Mouse (Mus musculus) heart, postnatal 25 days (tissue): ENCODE measurements at regions not wholly inside any gene's neighbourhood (a gene's known extent, or its start where the extent isn't known, plus 50 kb on each side); places are given as distances from the start of the nearest gene placed in this dataset.
A peak's percentile ranks its signal among the peaks of the same experiment; 100 is the strongest.

Source experiments
- DNase-seq: peaks from one replicate; pipeline ENCODE4 v3.0.0; 2022; ENCODE audit warnings: low spot score
- intact Hi-C: fragments of 180-260 bp; cut with DNase I; formaldehyde crosslinking; loops from one replicate; pipeline ENCODE4 v1.15.1; 2025

DNA sequence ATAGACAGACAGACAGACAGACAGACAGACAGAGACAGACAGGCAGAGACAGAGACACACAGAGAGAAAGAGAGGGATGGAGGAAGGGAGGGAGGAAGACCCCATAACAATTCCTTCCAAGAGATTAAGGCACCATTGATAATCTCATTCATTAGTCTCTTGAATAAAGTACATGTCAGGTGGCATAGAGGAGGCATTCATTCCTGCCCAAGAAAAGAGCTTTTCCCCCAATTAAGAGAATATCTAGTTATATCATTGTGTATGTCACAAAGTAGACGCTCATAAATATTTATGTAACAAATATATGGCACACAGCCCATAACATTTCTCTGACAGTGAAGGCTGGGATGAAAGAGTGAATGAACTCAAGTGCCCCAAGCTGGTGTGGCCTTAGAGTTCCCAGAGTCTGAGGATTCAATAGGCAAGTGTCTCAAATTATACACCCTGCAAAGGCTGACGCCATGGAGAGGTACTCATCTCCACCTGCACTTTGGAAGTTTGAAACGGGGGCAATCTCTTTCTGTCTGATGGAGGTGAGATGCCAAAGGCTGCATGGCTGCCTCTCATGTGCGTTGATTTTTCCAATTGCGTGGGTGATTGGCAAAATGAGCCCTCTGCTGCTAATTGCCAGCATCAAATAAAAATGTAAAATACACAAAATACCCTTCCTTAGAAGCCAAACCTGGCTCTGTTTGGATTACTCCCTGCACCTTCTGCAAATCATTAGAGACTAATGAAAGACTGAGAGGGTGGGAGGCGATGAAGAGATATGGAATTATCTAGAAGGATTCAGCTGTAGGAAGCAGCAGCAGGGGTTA, 710.3 kb upstream of the Castor2 start:
- no peak for DNase-seq
- intact Hi-C loops: no loop called here

- no peak for DNase-seq
- intact Hi-C loops: no loop called here
Measured at GRCm38 (mm10) chr5:133385374-133386349, 713.8 kb upstream of the Castor2 start.

DNA sequence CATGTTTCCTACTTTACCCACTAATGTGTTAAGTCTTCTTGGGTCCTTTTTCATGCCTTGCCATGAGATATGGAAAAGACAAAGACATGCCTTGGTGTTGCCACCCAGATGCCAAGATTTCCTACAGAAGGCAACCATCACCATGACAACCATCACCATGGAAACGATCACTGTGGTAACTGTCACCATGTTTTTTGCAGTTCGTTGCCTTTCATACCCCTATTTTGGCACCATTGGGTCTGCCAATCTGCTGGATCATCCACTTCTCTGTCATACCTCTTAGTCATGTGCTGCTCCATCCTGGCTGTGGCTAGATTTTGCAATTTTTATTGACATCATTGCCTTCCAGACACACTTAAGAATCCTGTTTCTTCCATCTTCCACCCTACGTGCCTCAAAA, 733.7 kb upstream of the Castor2 start:
- DNase-seq: no peak
- intact Hi-C loops: no loop called here

DNA sequence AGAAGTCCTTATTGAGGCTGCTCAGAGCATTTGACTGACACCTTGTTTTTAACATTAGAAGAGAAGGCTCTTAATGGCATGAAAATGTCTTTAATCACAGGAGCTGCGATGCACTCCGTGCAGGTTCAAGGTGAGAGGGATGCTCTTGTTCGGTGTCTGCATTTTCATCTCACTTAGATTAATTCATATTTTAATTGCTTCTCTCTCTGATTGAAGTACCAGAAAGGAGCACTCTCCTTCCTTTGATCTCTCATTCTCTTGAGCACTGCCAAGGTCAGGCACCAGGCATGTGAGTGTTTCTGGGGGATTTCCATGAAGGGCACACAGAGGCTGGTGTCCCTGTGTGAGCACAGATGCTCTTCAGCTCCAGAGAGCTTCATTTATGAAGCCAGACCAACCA, 752.0 kb upstream of the Castor2 start:
- intact Hi-C loops: no loop called here

DNA sequence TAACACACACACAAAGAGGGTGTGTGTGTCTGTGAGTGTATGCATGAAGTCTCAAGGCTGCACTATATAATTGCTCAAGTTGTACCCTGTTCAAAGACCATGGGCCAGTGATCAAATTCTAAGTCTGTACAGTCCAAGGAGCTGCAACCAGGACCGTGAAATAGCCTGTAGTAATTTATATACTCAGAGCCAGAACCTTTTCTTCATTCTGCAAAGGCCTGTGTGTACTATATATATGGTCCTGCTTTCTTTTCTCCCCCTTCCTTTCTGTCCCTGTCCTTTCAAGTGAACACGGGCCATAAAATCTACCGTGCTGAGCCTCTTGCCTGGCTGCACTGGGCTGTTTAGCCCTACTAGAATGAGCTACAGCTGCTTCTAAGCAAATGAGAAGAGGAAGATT, 757.5 kb upstream of the Castor2 start:
- DNase-seq: no peak
- intact Hi-C loops: no loop called here

More for the DNA sequence above, 752.0 kb upstream of the Castor2 start:
- DNase-seq: no peak

- intact Hi-C loops: no loop called here
- DNase-seq: no peak
Measured at GRCm38 (mm10) chr5:133320626-133321025, 777.5 kb upstream of the Auts2 start.

DNA sequence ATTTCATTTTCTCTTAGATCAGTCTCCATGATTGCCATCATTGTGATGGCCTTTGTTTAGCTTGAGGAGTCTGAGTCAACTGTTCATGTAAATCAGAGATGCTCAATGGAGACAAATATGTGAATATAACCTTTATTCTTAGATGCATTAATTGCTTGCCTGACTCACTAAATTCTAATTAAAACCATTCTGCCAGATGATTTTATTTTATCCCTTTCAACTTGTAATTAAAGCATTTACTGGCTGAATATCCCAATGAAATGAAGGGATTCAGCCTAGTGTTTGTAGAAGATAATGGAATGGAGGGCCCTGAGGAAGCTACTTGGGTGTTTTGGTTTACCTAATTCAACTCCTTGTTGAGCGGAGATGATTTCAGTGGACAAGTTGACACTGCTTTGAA, 777.1 kb upstream of the Auts2 start:
- DNase-seq: no peak
- intact Hi-C loops: no loop called here

DNA sequence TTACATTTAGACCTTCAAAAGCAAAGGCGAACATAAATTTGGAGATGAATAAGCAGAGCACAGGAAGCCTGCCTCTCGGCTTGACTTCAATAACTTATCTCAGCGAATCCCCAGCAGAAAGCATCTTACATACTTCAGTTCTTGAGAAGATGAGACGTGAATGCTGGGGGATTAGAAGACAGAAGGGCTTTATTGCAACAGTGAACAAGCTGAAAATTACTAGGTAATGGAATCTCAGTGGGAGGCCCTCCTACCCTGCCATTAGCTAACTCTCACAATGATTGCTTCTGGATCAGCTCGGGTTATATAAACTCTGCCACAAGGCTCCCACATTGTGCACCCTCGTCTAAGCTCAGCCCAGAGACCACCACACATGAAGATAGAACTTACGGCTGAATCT, 770.9 kb upstream of the Auts2 start:
- DNase-seq: no peak
- intact Hi-C loops: no loop called here

GRCm38 (mm10) chr5:133310979-133311890, 768.1 kb upstream of the Auts2 start:
- DNase-seq: no peak
- intact Hi-C loops: no loop called here

DNA sequence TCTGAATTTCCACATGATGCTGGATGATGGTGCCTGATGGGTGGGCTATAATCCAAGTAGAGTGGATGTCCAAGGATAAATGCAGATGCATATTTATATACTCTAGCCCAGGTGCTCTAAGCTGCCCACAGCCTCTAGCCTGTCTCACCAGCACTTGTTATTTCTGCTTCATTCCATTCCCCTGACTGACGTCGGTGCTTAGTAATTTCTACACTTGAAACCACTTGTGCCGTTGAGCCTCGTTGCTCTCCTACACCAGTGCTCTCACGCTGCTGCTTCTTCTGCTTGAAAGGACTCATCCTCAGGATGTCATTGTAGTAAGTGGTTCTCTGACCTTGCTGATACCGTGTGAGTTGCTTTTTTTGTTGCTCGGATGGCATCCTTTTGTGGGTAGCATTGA, 724.7 kb upstream of the Auts2 start:
- no peak for DNase-seq
- intact Hi-C loops: no loop called here

DNA sequence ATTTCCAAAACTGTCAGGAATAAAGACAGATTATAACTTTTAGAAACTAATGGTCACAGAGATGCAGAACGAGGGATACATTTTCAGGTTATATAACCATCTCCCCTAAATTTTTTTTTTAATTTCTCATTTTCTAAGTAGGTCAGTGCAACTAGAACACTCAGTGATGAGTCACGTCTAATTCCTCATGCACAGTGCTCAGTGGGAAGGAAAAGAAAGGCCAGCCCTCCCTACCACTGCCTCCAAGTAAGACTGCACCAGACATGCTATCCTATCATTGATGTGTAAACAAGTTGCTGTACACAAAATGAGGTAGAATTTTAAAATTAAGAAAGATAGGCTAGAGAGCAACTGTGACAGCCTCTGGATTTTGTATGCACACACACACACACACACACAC, 724.2 kb upstream of the Auts2 start:
- intact Hi-C loops: no loop called here
- no peak for DNase-seq

DNA sequence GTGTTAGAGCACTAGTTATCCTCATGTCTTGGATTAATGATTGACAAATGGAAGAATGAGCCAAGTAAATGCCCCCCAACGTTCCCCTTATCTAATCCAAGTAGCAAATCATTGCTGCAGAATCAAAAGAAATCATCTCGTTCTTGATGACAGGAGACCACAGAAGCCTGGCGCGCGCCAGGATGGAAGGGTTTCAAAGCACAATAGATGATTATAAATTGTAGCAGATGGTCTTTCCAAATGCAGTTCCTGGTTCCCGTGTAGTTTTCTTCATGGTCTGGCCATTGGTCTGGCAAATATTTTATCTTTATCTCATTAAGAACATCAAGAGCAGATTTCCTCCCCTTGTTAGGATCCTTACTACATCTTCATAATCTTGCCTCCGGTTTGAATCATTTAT, 721.8 kb upstream of the Auts2 start:
- DNase-seq: no peak
- intact Hi-C loops: no loop called here

DNA sequence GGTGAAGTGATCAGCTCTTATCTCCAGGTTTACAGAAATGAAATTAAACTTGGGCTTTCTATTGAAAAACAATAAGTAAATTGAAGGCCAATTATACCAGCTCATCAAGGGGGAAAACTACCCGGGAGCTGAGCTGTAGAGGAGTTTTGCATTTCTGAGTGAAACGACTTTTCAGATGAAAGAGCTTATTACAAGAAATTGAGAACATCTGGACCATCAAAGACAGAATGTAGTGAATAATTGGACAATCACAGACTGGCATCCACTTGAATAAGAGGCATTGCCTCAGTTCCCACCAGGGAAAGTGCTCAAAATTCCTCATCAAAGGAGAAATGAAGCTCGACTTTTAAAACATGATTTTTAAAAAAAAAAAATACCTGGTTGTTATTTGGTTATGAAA, 675.7 kb upstream of the Auts2 start:
- no peak for DNase-seq
- intact Hi-C loops: no loop called here

GRCm38 (mm10) chr5:133198546-133198945, 655.4 kb upstream of the Auts2 start:
- no peak for DNase-seq
- intact Hi-C loops: no loop called here

- intact Hi-C loops: no loop called here
- no peak for DNase-seq
Measured at GRCm38 (mm10) chr5:133189798-133190571, 646.8 kb upstream of the Auts2 start.

DNA sequence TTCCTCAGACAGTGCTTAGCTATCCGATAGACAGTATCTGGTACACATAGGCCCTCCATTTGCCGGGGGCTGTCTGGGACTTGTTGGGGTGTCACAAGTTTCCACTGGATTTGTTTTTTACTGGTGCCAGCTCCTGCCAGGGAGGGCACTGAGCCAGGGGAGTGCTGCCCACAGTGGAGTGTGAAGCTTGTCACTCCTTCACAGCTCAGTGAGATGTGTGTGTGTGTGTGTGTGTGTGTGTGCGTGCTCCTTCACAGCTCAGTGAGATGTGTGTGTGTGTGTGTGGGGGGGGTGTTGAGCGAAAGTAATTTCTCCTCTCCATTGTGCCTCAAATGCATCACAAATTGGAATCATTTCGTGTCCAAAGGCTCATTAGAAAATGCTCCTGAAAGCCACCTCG, 632.5 kb upstream of the Auts2 start:
- no peak for DNase-seq
- intact Hi-C loops: no loop called here

GRCm38 (mm10) chr5:133173155-133173723, 630.1 kb upstream of the Auts2 start:
- intact Hi-C loops: no loop called here
- peak; percentile 75 for DNase-seq

DNA sequence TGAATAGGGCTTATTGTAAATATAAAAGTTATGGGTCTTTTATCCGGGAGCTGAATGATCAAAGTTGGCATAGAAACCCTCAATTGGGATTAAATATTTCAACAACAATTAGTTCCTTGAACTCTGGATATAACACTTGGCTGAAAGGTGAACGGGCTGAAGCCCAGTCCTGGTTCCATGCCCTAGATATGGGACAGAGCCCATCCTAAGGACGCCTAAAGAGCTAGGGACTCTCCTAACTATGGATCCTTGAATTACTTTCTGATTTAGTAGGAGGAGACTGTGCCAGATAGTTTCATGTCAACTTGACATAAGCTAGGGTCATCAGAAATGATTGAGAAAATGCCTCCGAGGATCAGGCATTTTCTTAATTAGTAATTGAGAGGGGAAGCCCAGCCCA, 629.5 kb upstream of the Auts2 start:
- intact Hi-C loops: no loop called here
- no peak for DNase-seq

GRCm38 (mm10) chr5:133171266-133171665, 628.1 kb upstream of the Auts2 start:
- intact Hi-C loops: no loop called here
- DNase-seq: no peak
